Mouse (Mus musculus) c-Kit-positive CD71-positive TER-119-positive erythroid progenitor cells, embryonic 14.5 days (primary cell): ENCODE data around the gene Rrad.
"Not testable (repeated sequence)": the region's sequence is repeated elsewhere in the genome, so short reads cannot be mapped to it uniquely, and the experiment has no call there.

Experiments
- DNase-seq: peaks from one replicate; pipeline ENCODE4 v3.0.0-alpha.2; 2013; ENCODE audit warnings: low spot score

The Rrad gene

DNA sequence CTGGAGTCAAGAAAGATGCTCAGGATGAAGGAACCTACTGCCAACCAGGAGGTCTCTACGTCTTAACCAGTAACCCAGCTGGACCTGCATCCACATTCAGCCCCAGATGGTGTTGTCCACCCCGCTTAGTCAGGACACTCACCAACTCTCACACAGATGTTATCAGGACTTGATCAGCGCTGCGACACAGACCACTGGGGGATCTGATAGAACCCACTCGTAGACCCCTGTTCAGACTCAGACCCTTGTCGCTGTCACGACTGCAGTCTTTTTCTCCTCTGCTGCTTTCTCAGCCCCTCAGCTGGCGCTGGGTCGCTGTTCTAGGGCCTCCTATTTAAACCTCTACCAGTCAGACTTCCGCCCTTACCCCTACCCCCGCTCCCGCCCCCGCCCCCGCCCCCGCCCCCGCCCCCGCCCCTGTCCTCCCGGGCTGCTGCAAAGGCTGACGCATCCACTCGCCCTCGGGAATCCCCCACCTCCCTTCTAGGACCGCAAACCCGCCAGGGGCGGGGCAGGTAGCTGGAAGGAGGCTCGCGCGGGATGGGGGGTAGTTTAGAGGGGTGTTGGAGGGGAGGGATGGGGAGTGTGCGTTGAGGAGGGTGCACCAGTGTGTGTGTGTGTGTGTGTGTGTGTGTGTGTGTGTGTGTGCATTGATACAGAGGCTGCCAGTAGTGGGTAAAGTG, at the start of gene Rrad:
Rrad (minus strand) TSS at position 347 of the 683 bp plus-strand sequence.
- DNase-seq: no peak

DNA sequence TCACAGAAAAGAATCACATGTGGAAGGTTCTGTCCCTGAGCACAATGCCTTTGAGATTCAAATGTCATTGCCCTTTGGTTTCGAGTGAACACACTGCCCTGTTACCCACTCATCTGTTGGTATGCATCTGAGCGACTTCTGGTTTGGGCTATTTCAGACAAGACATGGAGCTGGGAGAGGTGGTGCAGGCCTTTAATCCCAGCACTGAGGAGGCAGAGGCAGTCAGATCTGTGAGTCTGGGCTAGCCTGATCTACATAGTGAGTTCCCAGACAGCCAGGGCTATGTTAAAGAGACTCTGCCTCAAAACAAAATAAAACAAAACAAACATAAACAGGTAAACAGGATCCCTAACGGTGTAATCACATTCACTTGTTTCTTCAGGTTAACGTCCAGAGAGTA, 24.5 kb upstream of the Rrad start:
- no peak for DNase-seq

DNA sequence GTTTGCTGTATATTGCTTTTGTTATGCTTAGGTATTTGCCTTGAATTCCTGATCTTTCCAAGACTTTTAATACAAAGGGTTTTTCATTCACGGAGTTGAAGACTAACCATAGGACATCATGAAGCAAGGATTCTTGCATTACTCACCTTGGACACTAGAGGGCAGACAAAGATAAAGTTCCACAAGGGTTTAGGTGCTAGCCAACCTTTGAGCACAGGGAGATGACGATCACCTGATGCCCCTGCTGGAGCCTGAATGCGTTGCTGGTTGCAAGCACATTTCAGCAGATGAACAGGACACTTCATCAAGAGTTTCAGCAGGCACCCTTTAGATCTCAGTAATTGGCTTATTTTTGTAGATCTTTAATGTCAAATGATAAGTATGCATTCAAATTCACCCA, 23.9 kb upstream of the Rrad start:
- DNase-seq: peak; percentile 76

DNA sequence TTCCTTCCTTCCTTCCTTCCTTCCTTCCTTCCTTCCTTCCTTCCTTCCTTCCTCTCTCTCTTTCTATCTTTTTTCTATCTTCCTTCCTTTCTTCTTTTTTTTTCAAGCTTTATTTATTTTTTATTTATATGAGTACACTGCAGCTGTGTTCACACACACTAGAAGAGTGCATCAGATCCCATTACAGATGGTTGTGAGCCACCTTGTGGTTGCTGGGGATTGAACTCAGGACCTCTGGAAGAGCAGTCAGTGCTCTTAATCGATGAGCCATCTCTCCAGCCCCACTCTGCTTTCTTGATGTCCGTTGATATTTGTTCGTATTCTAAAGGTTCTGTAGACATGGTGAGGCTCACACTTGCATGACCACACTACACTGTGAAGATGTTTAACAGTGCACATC, 13.1 kb upstream of the Rrad start:
- not testable (repeated sequence) for DNase-seq

DNA sequence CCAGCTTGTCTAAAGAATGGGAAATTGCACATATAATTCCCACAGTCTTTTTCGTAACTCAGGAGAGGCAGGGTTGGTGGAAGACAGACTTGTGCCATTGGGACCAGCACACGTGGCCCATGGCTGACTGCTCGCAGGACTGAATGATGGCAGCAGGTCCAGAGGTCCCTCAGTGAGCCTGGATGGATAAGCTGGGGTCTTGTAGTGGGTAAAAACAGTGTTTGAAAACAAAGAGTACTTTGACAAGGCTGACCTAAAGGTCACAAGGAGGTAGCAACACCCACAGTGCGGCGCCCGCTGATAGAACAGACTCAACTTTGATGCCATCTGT, 11.2 kb upstream of the Rrad start:
- DNase-seq: no peak

DNA sequence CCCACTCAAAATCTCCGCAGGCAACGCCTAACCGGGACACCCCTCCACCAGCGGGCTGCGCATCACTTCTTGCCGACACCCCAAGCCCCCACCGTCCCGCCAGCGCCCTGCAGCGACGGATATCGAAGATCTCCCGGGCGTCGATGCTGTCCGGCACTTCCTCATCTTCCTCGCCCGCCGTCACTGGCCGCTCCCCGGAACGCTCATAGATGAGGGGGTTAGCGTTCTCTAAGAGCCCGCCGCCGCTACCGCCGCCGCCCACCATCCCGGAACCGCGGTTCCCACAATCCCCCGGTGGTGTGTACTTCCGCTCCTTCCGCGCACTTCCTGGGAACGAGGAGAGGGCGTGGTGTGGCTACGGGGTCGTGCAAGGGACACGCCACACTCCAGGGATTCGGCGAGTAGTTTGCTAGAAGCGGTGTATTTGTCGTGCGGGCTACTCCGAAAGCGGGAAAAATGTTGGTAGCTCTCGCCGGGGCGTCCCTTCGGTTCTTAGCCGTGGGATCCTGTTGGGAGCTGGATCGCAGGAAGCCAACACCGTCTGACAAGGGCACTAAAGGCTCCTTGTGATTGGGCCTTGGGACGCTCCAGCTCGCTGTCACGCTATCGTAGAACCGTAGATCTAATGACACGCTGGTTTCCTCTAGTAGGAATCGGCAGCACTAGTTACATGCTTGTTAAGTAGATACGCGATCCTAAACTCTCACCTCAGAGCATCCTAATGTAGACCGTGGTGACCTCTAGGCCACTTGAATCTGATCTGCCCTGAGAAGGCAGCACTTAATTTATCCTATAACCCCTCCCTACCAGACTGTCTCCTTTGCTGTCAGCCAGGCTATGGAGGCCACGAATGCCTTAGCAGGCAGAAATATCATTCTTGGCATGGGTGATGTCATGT, 10.5 kb upstream of the Rrad start, which contains the start of gene Ciao2b:
Ciao2b (minus strand) TSS at position 540 of the 898 bp plus-strand sequence.
- peak; percentile 78 for DNase-seq

DNA sequence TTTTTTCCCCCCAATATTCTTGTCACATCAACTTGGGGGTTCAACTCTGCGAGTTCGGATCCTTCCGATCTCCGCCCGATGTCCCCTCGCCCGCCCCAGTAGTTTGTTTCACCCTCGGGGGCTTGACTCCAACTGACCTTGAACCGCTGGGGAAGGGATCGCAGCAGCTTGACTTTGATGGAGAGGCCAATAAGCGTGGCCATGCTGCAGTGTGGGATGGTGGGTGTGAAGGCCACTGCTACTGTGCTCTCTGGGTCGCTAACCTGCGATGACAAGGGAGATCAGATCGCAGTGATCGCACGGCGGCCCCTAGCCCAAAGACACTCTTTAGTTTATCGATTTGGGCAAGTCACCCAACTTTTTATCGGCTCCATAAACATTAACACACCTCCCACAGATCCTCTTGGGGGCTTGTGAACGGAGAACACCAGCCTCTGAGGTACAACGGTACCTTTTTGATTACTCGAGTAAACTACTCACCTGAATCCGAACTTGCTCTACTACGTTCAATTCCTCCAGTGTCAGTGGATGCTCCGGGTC, 9.8 kb upstream of the Rrad start:
- no peak for DNase-seq

DNA sequence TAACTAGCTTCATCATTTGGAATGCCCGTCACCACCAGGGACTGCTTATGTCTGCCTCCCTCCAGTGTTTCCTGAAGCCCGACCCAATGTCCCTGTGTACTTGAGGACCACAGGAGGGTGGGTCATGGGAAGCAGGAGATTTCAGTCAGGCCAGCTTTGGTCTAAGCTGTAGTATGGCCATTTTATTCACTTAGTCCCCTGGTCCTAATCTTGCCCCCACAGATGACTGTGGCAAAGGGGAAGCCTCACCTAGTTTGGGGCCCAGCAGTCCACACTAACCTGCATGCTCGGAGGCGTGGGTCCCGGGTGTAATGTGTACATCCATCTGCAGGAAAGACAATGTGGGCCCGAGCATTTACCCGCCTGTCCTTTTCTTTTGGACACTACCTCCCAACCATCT, 9.1 kb upstream of the Rrad start:
- DNase-seq: no peak

DNA sequence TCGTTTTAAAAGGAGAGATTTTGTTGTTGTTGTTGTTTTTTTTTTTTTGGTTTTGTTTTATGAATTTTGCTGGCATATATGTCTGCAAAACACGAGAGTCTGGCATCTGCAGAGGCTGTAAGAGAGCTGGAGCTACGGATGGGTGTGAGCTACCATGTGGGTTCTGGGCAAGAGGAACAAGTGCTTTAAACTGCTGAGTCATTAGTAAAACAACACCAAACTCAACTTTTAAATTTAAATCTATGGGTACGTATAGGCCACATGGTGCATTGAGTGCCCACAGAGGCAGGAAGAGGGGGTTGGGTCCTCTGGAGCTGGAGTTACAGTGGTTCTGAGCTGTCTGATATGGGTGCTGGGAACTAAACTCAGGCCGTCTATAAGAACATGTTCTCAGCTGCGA, 6.9 kb upstream of the Rrad start:
- DNase-seq: no peak

DNA sequence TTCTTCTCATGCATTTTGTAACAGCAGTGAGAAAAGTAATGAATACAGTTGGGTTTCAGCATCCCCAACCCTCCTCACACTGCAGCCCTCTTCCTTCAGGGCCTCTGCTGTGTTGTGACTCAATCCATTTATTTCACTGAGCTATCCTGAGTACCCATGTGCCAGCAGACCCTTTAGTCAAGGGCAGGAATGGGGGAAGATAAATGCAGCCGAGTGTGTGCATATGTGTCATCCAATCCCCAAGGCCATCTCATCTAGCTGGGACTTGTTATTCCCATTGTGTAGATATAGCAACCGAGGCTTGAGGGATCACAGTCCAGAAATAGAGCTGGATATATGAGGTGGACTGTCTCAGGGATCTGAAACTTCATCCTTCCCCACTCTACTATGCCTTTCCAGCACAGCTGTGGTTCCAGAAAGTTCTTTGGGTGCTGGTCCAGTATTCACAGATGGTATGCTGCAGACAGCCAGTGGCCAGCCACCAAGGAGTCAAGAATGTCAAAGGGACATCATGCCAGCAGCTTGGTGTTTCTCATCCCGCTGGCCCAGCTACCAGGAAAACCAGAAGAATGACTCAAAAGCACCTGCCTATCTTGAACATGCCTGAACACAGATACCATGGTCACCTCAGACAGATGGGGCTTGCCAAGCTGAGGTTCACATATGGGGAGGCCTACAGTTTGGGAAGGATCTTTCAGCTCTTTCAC, 4.0 kb upstream of the Rrad start:
- no peak for DNase-seq

DNA sequence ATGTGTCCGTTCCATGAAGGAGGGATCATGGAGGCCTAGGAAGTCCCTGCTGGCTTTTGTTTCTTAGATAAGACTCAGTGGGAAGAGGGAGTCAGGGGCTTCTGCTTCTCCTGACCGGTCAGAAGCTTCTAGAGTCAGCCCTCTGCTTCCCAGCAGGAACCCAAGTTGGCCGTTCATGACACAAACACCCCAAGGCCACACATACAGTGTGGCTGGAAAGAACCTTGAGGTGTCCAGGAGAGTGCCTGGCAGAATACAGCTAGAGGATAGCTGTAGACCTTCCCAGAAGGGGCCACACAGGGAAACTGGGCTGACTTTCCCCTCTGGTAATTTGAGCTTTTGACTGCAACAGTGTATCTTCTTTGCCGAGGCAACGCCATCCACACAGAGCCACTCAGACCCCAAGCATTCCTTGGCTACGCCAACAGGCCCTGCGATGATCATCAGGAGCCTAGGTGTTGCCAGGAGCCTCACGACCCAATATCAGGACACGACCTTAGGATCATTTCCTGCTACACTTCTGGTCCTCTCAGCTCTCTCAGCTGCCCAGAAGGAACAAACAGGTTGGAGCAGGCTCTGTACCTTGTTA, 2.1 kb upstream of the Rrad start:
- DNase-seq: no peak

DNA sequence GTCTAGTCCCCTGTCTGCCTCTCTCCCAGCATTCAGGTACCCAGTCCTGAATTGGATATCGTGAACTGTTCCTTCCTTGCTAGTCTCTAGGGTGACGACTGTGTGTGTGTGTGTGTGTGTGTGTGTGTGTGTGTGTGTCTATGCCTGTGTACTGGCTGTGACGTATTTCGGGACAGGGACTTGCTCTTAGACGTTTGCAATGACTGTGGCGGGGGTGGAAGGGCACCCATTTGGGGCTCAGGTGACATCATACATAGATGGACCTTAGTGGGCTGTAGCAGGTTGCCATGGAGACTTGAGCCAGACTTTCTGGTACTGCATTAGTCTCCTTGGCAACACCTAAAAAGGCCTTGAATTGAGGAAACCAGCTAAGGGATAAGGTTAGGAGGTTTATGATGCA, 1.4 kb upstream of the Rrad start:
- DNase-seq: no peak

DNA sequence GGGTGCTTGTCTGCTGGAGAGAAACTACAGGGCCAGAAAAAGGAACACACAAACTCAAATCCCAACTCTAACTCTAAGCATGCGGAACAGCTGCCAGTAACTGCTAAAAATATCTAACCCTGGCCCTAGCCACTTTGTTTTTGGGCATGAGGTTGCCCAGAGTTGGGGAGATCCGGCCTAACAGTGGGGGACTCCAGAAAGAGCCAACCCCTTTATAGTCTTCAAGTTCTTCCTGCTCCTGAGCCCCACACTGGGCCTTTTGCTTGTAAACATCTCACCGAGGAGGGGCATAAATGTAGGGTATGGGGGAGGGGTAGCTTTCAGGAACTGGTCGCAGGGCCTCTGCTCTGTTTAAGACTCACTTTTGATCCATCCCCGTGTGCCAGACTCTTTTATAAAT, 848 bp upstream of the Rrad start:
- no peak for DNase-seq

DNA sequence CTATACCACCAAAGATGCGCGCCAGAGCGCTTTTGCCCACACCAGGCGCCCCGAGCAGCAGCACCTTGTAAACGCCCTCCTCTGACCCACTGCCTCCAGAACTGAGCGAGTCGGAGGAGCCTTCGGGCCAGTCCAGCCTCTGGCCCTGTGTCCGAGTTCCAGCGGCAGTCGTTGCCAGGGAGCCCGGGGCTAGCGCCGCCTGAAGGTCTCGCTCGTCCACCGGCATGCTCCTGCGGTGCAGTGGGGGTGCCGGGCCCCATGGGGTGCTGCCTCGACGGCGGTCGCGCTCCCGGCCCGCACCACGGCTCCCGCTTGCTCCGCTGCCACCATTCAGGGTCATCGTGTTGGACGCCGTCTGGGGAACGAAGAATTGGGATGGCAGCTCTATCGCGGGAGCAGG, 553 bp downstream of the Rrad start:
- DNase-seq: no peak

DNA sequence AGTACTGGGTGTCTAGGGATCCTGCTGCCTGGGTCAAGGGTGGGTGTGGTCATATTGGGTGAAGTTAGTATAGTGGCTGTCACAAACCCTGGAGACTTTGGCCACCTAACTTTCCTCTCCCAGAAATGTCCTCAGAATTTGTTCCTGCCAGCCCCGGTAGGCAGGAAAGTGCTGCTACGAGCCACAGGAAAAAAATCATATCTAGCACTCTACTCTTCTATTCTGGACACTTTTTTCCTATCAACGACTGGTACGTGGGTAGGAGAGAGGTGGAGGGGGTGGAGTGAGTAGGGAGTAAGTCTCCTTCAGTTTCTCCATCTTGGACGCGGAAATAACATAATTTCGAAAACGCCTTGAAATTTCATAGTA, 1.0 kb downstream of the Rrad start:
- DNase-seq: no peak

DNA sequence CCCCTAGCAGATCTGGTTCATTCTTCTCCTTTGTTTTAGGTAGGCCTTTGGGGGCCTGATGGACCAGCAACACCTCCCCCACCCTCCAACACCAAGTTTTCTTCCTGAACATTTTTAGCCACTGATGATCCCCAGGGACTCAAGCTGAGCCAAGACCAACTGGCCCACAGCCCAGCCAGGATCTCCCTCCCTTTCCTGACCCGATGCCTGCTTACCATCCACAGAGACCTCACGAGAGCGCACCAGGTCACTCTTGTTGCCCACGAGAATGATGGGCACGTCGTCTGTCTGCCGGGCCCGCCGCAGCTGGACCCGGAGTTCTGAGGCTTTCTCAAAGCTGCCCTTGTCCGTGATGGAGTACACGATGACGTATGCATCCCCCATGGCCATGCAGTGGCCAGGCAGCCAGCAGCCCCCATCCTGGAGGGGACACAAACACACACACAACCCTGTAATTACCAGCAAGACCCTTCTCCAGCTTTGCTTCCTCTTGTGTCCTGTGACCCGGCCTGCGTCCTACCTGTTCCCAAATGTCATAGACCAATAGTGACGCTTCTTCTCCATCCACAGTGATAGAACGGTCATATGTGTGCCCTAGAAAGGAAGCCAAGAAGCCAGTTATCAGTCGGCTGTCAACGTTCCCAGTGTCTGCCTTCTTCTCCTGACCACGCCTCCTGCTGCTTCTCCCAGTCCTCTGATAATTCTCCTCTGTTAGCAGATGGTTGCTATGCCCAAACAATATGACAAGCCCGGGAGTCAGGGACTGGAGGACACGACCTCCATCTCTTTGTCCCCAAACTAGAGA, 1.6 kb downstream of the Rrad start:
- DNase-seq: no peak

DNA sequence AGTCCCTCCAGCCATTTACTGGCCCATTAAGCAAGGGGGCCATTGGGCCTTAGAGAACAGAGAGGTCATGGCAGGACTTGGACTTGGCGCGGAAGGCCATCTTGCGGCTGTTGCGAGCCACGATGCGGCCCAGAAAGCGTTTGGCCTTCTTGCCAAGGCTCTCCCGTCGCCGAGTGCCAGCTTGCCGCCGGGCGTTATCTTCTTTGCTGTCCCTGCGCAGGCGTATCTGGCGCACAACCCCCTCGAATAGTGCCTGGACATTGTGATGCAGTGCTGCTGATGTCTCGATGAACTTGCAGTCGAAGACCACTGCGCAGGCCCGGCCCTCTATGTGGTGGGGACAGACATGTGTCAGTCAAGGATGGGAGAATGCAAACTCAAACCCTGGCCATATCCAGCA, 2.7 kb downstream of the Rrad start:
- DNase-seq: no peak

DNA sequence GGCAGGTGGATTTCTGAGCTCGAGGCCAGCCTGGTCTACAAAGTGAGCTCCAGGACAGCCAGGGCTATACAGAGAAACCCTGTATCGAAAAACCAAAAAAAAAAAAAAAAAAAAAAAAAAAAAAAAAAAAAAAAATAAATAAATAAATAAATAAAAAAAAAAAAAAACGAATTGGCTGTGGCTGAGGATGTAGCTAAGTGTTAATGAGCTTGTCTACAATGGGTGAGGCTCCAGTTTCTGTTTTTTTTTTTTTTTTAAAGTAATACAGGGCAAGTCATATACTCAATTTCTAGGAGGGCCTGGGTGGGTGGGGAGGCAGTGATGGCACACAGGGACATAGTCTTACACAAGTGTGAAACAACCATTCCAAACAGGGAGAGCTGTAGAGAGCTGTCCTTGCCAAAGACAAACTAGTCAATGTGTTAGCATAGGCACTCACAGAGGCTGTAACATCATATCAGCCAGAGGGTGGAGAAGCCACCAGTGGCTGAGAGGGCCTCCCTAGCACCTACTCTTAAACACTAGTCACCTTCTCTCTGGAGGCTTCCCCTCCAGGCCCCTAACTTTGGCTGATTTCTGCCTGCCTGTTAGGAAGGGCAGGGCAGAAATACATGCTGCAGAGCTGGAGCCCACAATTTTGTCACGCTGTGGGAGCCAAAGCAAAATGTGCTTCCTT, 3.9 kb downstream of the Rrad start:
- DNase-seq: no peak

DNA sequence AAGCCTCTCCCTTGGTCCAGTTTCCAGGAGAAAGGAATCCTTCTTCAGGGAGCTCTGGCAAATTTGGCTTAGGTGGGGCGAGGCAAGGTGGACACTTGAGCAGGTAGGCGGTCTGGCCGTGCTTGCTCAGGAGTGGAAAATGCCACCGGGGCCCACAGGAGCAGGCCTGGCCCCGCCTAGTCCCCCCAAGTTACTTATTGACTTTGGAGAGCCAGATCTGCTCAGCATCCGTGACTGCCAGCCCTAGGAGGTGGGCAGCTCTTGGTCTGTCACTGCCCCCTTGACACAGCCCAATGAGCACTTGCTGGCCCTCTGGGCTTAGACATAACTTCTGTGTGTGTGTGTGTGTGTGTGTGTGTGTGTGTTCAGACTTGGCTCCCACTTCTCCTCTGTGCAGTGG, 7.0 kb downstream of the Rrad start, which contains the start of gene Cdh16:
Cdh16 (minus strand) TSS at position 236 of the 400 bp plus-strand sequence.
- no peak for DNase-seq

DNA sequence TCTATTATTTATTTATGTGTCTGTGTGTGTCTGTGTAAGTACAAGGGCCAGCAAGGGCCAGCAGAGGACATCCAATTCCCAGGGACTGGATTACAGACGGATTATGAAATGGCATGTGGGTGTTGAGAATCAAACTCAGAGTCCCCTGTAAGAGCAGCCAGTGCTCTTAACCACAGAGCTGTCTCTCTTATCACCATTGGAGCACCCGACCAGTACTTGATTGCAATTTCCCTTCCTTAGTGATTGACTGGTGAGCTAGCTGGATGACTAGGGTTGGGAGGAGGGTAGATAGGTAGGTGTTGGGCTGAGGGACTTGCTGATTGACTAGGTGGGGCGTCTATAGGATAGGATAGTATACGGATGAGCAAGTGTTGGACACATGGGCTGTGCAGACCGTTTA, 10.4 kb downstream of the Rrad start:
- no peak for DNase-seq

DNA sequence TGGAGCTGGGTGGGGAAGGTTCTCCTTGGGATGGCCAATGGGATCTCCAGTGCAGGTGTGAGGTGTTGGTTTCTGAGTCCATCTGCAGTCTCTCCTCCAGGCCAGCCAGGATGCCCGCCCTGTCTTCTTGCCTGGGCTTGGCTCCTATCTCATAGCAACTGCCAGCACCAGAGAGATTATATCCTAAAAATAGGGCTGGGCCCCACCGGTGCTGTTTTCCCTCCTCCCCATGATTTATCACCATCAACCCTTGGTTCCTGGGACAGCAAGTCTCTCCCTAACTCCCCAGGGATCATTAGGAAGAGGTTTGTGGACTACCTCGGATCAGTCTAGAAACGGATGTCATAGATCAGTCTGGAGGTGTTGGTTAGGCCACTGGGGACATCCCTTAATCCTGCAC, 18.0 kb downstream of the Rrad start:
- no peak for DNase-seq
